Mouse (Mus musculus): ENCODE results near the gene Kcnj1.

DNA sequence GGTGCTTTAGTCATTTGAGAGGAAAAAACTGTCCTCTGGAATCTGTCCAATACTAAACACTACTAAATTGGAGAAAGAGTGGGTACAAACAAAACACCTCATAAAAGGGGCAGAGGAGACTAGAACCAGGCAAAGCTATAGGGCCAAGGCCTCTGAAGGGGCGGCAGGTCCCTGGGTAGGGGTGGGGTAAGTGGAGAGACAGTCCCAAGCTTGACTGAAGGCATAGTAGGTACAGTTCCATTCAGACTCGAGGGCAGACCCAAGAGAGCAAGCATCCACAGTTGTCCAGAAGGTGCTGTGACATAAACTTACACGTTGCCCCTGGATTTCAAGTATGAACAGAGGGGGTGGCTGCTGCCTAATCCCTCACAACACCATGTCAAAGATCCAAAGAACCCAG is 70.8 kb downstream of the Kcnj1 start:
- TF ChIP-seq CTCF (IDR thresholded peaks at IDR 0.05; ENCODE audit: borderline replicate concordance, extremely low read depth, insufficient read depth, insufficient read length) (no peak), POLR2A (IDR thresholded peaks at IDR 0.05; ENCODE audit: borderline replicate concordance, extremely low read depth, insufficient read depth, insufficient read length, poor library complexity, severe bottlenecking) (no peak)
